ENCODE assay signal across 32 mouse cellular contexts in genomic region chr9:66488786-66489185, GRCm38 (mm10).
"Had no signal": no experiment of that assay in that cellular context is flagged by ENCODE, and none has a peak within 500 bp of the region (broad histone marks: within the 10 kb centered on the region; RNA-seq: fewer than 3 reads in every experiment).

No protein-coding gene starts in this region.

- H3K9me3 ChIP-seq: heart, embryonic 10.5 days; heart, embryonic 13.5 days; heart, embryonic 15.5 days; hindbrain, embryonic 10.5 days; hindbrain, embryonic 12.5 days; hindbrain, embryonic 13.5 days; hindbrain, embryonic 15.5 days; intestine, embryonic 15.5 days; kidney, embryonic 15.5 days had no signal

- H3K4me1 ChIP-seq: heart, embryonic 10.5 days; heart, embryonic 13.5 days; heart, embryonic 15.5 days; hindbrain, embryonic 10.5 days; hindbrain, embryonic 12.5 days; hindbrain, embryonic 13.5 days; hindbrain, embryonic 15.5 days; intestine, embryonic 15.5 days; kidney, embryonic 15.5 days had no signal

- H3K27me3 ChIP-seq: heart, embryonic 13.5 days; heart, embryonic 15.5 days; hindbrain, embryonic 12.5 days; hindbrain, embryonic 13.5 days; hindbrain, embryonic 15.5 days; intestine, embryonic 15.5 days; kidney, embryonic 15.5 days had no signal

- H3K9ac ChIP-seq: heart, embryonic 13.5 days; heart, embryonic 15.5 days; hindbrain, embryonic 12.5 days; hindbrain, embryonic 13.5 days; hindbrain, embryonic 14.5 days; hindbrain, embryonic 15.5 days; intestine, embryonic 15.5 days; kidney, embryonic 15.5 days had no signal

- DNase-seq: heart, postnatal 10 days; heart, postnatal 36 days; heart, postnatal 4 days; kidney, adult 11 months; kidney, adult 18-20 months; kidney, adult 2 months; kidney, adult 8-10 months; kidney, adult 9 months; kidney, postnatal 10 days; kidney, postnatal 14 days; kidney, postnatal 25 days; kidney, postnatal 36 days; layer of hippocampus, adult 9-11 months; layer of hippocampus, postnatal 36 days had no signal

- H3K4me3 ChIP-seq: heart, embryonic 10.5 days; heart, embryonic 13.5 days; heart, embryonic 15.5 days; hindbrain, embryonic 10.5 days; hindbrain, embryonic 12.5 days; hindbrain, embryonic 13.5 days; hindbrain, embryonic 15.5 days; intestine, embryonic 15.5 days; kidney, embryonic 15.5 days; layer of hippocampus, adult 2 months; left cerebral cortex, adult 2 months had no signal

- H3K4me2 ChIP-seq: heart, embryonic 11.5 days; heart, embryonic 13.5 days; heart, embryonic 15.5 days; hindbrain, embryonic 12.5 days; hindbrain, embryonic 13.5 days; hindbrain, embryonic 14.5 days; hindbrain, embryonic 15.5 days; intestine, embryonic 15.5 days; kidney, embryonic 15.5 days had no signal

- ATAC-seq: hindbrain, embryonic 16.5 days; hindbrain, postnatal 0 days; inflammation-experienced regulatory T-cells, adult 6 months; intestine, embryonic 15.5 days; intestine, embryonic 16.5 days; intestine, postnatal 0 days had no signal

- H3K27ac ChIP-seq: heart, embryonic 10.5 days; heart, embryonic 15.5 days; hindbrain, embryonic 10.5 days; hindbrain, embryonic 12.5 days; hindbrain, embryonic 13.5 days; hindbrain, embryonic 14.5 days; hindbrain, embryonic 15.5 days; hindbrain, postnatal 0 days; intestine, embryonic 15.5 days; kidney, embryonic 15.5 days; layer of hippocampus, adult 2 months; left cerebral cortex, adult 2 months had no signal
